Mouse (Mus musculus) heart, embryonic 14.5 days (tissue): ENCODE results near the gene Acad11. TPM values are rescaled to one million over a fixed set of nuclear protein-coding genes. Genes with fewer than 3 reads are reported as not detected.

ENCODE experiments used
- ATAC-seq: fragments of 200-750 bp; cut with Nextera tagmentation; 2 replicates; pipeline ENCODE4 v1.8.0; 2017; ENCODE audit warnings: low read depth, moderate TSS enrichment; ENCODE audit not compliant: insufficient number of reproducible peaks, insufficient read depth, low FRiP score
- H3K27ac ChIP-seq, 2 experiments: fragments of 200-500 bp in 1 of 2; fragments of 300-500 bp in 1 of 2; sonication (generic) in 1 of 2; replicated peaks in 1 of 2; 2 replicates each; pipeline ENCODE4 v1.5.1; 2012 to 2014; ENCODE audit warnings: low read depth in 2 of 2, low read length in 2 of 2, control low read depth in 1 of 2, mild to moderate bottlenecking in 1 of 2, mixed read lengths in 1 of 2; ENCODE audit not compliant: control insufficient read depth in 1 of 2, insufficient read depth in 1 of 2
- H3K27me3 ChIP-seq: fragments of 300-500 bp; sonication (generic); 2 replicates; pipeline ENCODE4 v1.6.1; 2014; ENCODE audit warnings: mild to moderate bottlenecking, low read length, control low read depth; ENCODE audit not compliant: control insufficient read depth, insufficient read depth
- H3K36me3 ChIP-seq: fragments of 300-500 bp; sonication (generic); 2 replicates; pipeline ENCODE4 v1.6.1; 2014; ENCODE audit warnings: mild to moderate bottlenecking, control low read depth, low read length, mixed read lengths; ENCODE audit not compliant: control insufficient read depth, insufficient read depth
- H3K4me1 ChIP-seq, 2 experiments: fragments of 200-500 bp in 1 of 2; fragments of 300-500 bp in 1 of 2; sonication (generic) in 1 of 2; 2 replicates each; pipeline ENCODE4 v1.6.1; 2012 to 2014; ENCODE audit warnings: low read length in 2 of 2, control low read depth in 1 of 2, mixed read lengths in 1 of 2; ENCODE audit not compliant: control insufficient read depth in 2 of 2, insufficient read depth in 2 of 2
- H3K4me2 ChIP-seq: fragments of 300-500 bp; sonication (generic); 2 replicates; pipeline ENCODE4 v1.6.1; 2014; ENCODE audit warnings: mild to moderate bottlenecking, low read length
- H3K4me3 ChIP-seq, 2 experiments: fragments of 200-500 bp in 1 of 2; fragments of 300-500 bp in 1 of 2; sonication (generic) in 1 of 2; 2 replicates each; pipeline ENCODE4 v1.5.1; 2012 to 2014; ENCODE audit warnings: low read length in 2 of 2, mild to moderate bottlenecking in 2 of 2, control low read depth in 1 of 2, low read depth in 1 of 2, moderate library complexity in 1 of 2; ENCODE audit not compliant: control insufficient read depth in 1 of 2, insufficient read depth in 1 of 2
- H3K9ac ChIP-seq: fragments of 300-500 bp; sonication (generic); 2 replicates; pipeline ENCODE4 v1.6.1; 2014; ENCODE audit warnings: mild to moderate bottlenecking, low read length
- H3K9me3 ChIP-seq: fragments of 300-500 bp; sonication (generic); 2 replicates; pipeline ENCODE4 v1.6.1; 2016; ENCODE audit warnings: low read length, control low read depth; ENCODE audit not compliant: control insufficient read depth
- WGBS: fragments of 180-500 bp; shearing (Covaris S2); extraction: QIAGEN DNeasy Blood & Tissue Kit; methylation state at CpG from one replicate; pipeline ENCODE4 v1.1.7; 2014; 5-methylcytosine and 5-hydroxymethylcytosine counted together
- polyA plus RNA-seq: library from polyadenylated mRNA; unstranded; fragments of >200 nt; fragmentation: Nextera tagmentation; extraction: Ambion mirVana; gene quantifications from 2 replicates; pipeline ENCODE4 v1.2.1, GENCODE M21; 2014

The Acad11 gene
- polyA plus RNA-seq, 1 experiment from 2014 or later = 11.4 TPM

GRCm38 (mm10) chr9:104109151-104109550, 46.0 kb downstream of the Acad11 start:
- WGBS = 92% methylated on average over 5 of the region's 5 CpGs

GRCm38 (mm10) chr9:104123101-104123500, 59.9 kb downstream of the Acad11 start:
- no peak for ATAC-seq

More at GRCm38 (mm10) chr9:104109151-104109550, 46.0 kb downstream of the Acad11 start:
- Histone ChIP-seq H3K36me3 (no peaks in the 10 kb centered on the region), H3K4me3 (no peak overlapping the region), H3K9me3 (peaks cover 8% of the 10 kb centered on the region; the same call in 1 of the 2 replicates), H3K4me2 (no peak overlapping the region), H3K27ac (0 out of 4 replicates have a peak overlapping the region, but pooled peaks have one; percentile 3 to 30), H3K27me3 (no peaks in the 10 kb centered on the region), H3K4me1 (peaks cover 0 to 6% of the 10 kb centered on the region in 2 experiments; a peak in 1 of 4 replicates), H3K9ac (no peak overlapping the region)
- no peak for ATAC-seq

GRCm38 (mm10) chr9:104123622-104124021, 60.4 kb downstream of the Acad11 start:
- Histone ChIP-seq H3K27ac (no peak overlapping the region), H3K9ac (no peak overlapping the region), H3K4me1 (no peaks in the 10 kb centered on the region), H3K4me3 (no peak overlapping the region), H3K36me3 (no peaks in the 10 kb centered on the region), H3K27me3 (no peaks in the 10 kb centered on the region), H3K9me3 (no peaks in the 10 kb centered on the region), H3K4me2 (no peak overlapping the region)
- 42% methylated on average over 5 of the region's 5 CpGs for WGBS
- ATAC-seq = no peak

More at GRCm38 (mm10) chr9:104123101-104123500, 59.9 kb downstream of the Acad11 start:
- no peak overlapping the region for H3K9ac ChIP-seq
- 66% methylated on average over 5 of the region's 5 CpGs for WGBS
- H3K27ac ChIP-seq = no peak overlapping the region
- H3K4me3 ChIP-seq = no peak overlapping the region
- H3K9me3 ChIP-seq = no peaks in the 10 kb centered on the region
- no peaks in the 10 kb centered on the region for H3K27me3 ChIP-seq
- H3K4me2 ChIP-seq = no peak overlapping the region
- no peaks in the 10 kb centered on the region for H3K4me1 ChIP-seq
- no peaks in the 10 kb centered on the region for H3K36me3 ChIP-seq

GRCm38 (mm10) chr9:104126833-104127232, 63.7 kb downstream of the Acad11 start, which contains the start of gene Ackr4:
TSS of gene Ackr4 (minus strand) at chr9:104126933.
- Histone ChIP-seq H3K4me2 (no peak within 1 kb of the TSS), H3K27me3 (no peaks in the 10 kb centered on the region), H3K36me3 (no peaks in the 10 kb centered on the region), H3K4me1 (peaks cover 4 to 5% of the 10 kb centered on the region in 2 experiments; a peak in 2 of 4 replicates), H3K4me3 (no peak within 1 kb of the TSS), H3K9me3 (no peaks in the 10 kb centered on the region), H3K27ac (no peak within 1 kb of the TSS), H3K9ac (no peak within 1 kb of the TSS)
- ATAC-seq = no peak
- WGBS = 76% methylated on average over 3 of the region's 3 CpGs

- no peak overlapping the region for H3K27ac ChIP-seq
- H3K9ac ChIP-seq = no peak overlapping the region
- ATAC-seq = no peak
- WGBS = 67% methylated on average over 2 of the region's 2 CpGs
- no peak overlapping the region for H3K4me3 ChIP-seq
- H3K9me3 ChIP-seq = no peaks in the 10 kb centered on the region
- H3K4me1 ChIP-seq = peaks cover 4 to 5% of the 10 kb centered on the region in 2 experiments; a peak in 2 of 4 replicates
- H3K27me3 ChIP-seq = no peaks in the 10 kb centered on the region
- no peak overlapping the region for H3K4me2 ChIP-seq
- H3K36me3 ChIP-seq = no peaks in the 10 kb centered on the region
Observed at GRCm38 (mm10) chr9:104128110-104128509, 64.9 kb downstream of the Acad11 start.

GRCm38 (mm10) chr9:104130141-104130755, 67.1 kb downstream of the Acad11 start:
- Histone ChIP-seq H3K4me1 (peaks cover 4 to 5% of the 10 kb centered on the region in 2 experiments; a peak in 2 of 4 replicates), H3K4me2 (no peak overlapping the region), H3K36me3 (no peaks in the 10 kb centered on the region), H3K27me3 (no peaks in the 10 kb centered on the region), H3K9ac (no peak overlapping the region), H3K27ac (no peak overlapping the region), H3K4me3 (no peak overlapping the region), H3K9me3 (no peaks in the 10 kb centered on the region)
- ATAC-seq = no peak
- 60% methylated on average over 9 of the region's 9 CpGs for WGBS

GRCm38 (mm10) chr9:104140351-104140750, 77.2 kb downstream of the Acad11 start:
- H3K9ac ChIP-seq = no peak overlapping the region
- 70% methylated on average over 6 of the region's 6 CpGs for WGBS
- ATAC-seq = no peak
- no peaks in the 10 kb centered on the region for H3K36me3 ChIP-seq
- H3K4me1 ChIP-seq = no peaks in the 10 kb centered on the region; a peak in 1 of 4 replicates
- no peaks in the 10 kb centered on the region for H3K27me3 ChIP-seq
- no peak overlapping the region for H3K27ac ChIP-seq
- H3K4me3 ChIP-seq = no peak overlapping the region
- H3K4me2 ChIP-seq = no peak overlapping the region
- H3K9me3 ChIP-seq = peaks cover 5% of the 10 kb centered on the region; the same call in 1 of the 2 replicates
